Mouse (Mus musculus): Measurements from ENCODE around the gene Psmd1. TPM values are rescaled to one million over a fixed set of nuclear protein-coding genes. Genes with fewer than 3 reads are reported as not detected.

Psmd1 gene
- polyA plus RNA-seq, 1 experiment from 2014 or later: 134 TPM

DNA sequence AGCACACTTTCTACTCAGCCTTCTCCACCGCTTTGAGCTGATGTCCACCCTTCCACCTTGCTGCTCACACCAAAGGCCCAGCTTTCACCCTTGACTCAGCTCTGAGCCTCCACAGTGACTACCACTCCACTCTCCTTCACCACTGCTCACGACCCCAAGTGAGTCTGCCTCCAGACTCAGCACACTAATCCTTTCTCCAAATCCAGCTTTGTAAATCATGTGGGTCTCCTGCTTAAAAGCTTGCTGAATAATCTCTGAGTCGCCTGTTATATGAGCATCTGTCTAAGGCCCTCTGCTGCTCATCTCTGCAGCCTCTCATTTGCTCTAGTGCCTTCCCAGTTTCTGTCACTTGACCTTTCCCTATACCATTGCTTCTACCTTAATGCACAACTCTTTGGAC lies 76.9 kb downstream of the Psmd1 start:
- H3K9ac ChIP-seq (ENCODE audit: low read length): no peak overlapping the region
- peaks cover 0 to 3% of the 10 kb centered on the region in 2 experiments; a peak in 1 of 4 replicates for H3K4me1 ChIP-seq (ENCODE audit: control insufficient read depth in 2 of 2, insufficient read depth in 2 of 2, low read length in 2 of 2)
- H3K27ac ChIP-seq (replicated peaks in 1 of 2; ENCODE audit: control insufficient read depth in 1 of 2, insufficient read depth in 1 of 2, low read depth in 2 of 2, low read length in 2 of 2): no peak overlapping the region
- no peak for ATAC-seq (ENCODE audit: insufficient number of reproducible peaks, insufficient read depth, low FRiP score, low read depth)
- H3K9me3 ChIP-seq (ENCODE audit: control insufficient read depth, low read length): no peaks in the 10 kb centered on the region
- H3K27me3 ChIP-seq (ENCODE audit: control insufficient read depth, insufficient read depth, low read length): no peaks in the 10 kb centered on the region
- 73% methylated on average over 3 of the region's 3 CpGs for WGBS
- H3K4me2 ChIP-seq (ENCODE audit: low read length): no peak overlapping the region
- H3K4me3 ChIP-seq (ENCODE audit: control insufficient read depth in 1 of 2, insufficient read depth in 1 of 2, low read depth in 1 of 2, low read length in 2 of 2): no peak overlapping the region
- H3K36me3 ChIP-seq (ENCODE audit: control insufficient read depth, insufficient read depth, low read length): peaks cover 48% of the 10 kb centered on the region

DNA sequence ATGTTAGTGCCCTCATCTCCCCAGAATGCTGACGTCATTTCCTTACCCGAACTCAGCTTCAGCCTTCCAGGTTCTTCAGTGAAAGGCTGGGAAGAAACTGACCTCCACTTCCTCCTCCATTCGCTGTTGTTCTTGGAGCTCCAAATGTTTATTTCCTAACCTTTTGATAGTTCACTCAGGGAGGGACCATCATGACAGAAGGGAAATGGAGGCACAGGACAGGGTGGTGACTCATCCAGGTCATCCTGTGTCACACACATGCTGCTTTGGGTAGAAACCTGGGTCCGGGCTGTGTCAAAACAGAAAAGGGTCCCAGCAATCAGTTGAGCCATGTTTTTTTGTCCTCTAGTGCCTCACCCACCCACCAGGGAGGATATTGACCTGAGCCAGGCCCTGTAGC lies 79.0 kb downstream of the Psmd1 start:
- no peak overlapping the region for H3K4me2 ChIP-seq (ENCODE audit: low read length)
- peak overlapping the region; percentile 63 to 67; a peak in 3 of 4 replicates for H3K27ac ChIP-seq (replicated peaks in 1 of 2; ENCODE audit: control insufficient read depth in 1 of 2, insufficient read depth in 1 of 2, low read depth in 2 of 2, low read length in 2 of 2)
- H3K4me3 ChIP-seq (ENCODE audit: control insufficient read depth in 1 of 2, insufficient read depth in 1 of 2, low read depth in 1 of 2, low read length in 2 of 2): no peak overlapping the region
- WGBS: 62% methylated on average over 4 of the region's 4 CpGs
- peaks cover 28% of the 10 kb centered on the region for H3K36me3 ChIP-seq (ENCODE audit: control insufficient read depth, insufficient read depth, low read length)
- H3K4me1 ChIP-seq (ENCODE audit: control insufficient read depth in 2 of 2, insufficient read depth in 2 of 2, low read length in 2 of 2): peaks cover 0 to 3% of the 10 kb centered on the region in 2 experiments; a peak in 1 of 4 replicates
- ATAC-seq (ENCODE audit: insufficient number of reproducible peaks, insufficient read depth, low FRiP score, low read depth): peak; percentile 40; the same call in 1 of the 2 replicates
- no peaks in the 10 kb centered on the region for H3K9me3 ChIP-seq (ENCODE audit: control insufficient read depth, low read length)
- no peaks in the 10 kb centered on the region for H3K27me3 ChIP-seq (ENCODE audit: control insufficient read depth, insufficient read depth, low read length)
- H3K9ac ChIP-seq (ENCODE audit: low read length): no peak overlapping the region

DNA sequence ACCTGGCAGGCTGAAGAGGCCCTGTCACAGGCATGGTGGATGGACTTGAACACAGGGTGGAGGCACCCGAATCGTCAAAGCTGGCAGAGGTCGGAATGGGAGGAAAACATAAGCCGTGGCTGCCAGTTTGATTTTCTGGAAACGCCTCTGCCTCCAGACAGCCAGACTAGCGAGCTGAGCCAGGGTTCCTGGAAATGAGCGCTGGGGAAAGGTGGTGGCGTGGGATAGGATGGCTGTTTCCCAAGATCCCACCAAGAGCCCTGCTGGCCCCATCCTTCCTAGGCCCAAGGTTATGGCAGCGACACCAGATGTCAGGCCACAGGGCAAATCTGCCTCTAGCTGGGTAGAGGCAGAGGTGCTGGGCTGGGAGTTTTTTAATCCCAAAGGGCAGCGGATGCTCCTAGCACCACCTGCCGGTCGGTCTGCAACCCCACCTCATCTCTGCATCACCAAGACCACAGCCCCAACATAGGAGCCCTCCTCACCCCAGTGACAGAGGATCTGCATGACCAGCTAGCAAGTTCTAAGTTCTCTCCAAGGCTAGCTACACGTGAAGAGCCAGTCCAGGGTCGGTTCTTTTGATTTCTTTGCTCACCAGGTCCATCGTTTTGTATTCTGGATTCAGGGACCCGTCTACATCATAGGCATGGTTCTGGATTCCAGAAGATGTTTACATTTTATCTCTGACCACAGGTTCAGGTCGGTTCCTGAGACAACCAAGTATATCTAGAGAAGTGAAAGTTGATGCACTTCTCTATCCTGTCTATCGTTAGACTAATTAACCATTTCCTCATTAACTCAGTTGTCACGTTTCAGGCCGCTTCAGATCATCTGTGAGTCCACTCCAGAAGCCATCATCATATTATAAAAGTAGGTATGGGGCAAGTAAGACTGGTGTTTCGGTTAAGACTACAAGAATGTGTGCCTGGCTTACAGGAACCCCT lies 80.1 kb downstream of the Psmd1 start:
- peaks cover 0 to 3% of the 10 kb centered on the region in 2 experiments; a peak in 1 of 4 replicates for H3K4me1 ChIP-seq (ENCODE audit: control insufficient read depth in 2 of 2, insufficient read depth in 2 of 2, low read length in 2 of 2)
- H3K4me2 ChIP-seq (ENCODE audit: low read length): no peak overlapping the region
- no peaks in the 10 kb centered on the region for H3K27me3 ChIP-seq (ENCODE audit: control insufficient read depth, insufficient read depth, low read length)
- H3K9me3 ChIP-seq (ENCODE audit: control insufficient read depth, low read length): no peaks in the 10 kb centered on the region
- peaks cover 17% of the 10 kb centered on the region for H3K36me3 ChIP-seq (ENCODE audit: control insufficient read depth, insufficient read depth, low read length)
- no peak for ATAC-seq (ENCODE audit: insufficient number of reproducible peaks, insufficient read depth, low FRiP score, low read depth)
- H3K9ac ChIP-seq (ENCODE audit: low read length): no peak overlapping the region
- WGBS: 76% methylated on average over 21 of the region's 21 CpGs
- no peak overlapping the region for H3K4me3 ChIP-seq (ENCODE audit: control insufficient read depth in 1 of 2, insufficient read depth in 1 of 2, low read depth in 1 of 2, low read length in 2 of 2)
- H3K27ac ChIP-seq (replicated peaks in 1 of 2; ENCODE audit: control insufficient read depth in 1 of 2, insufficient read depth in 1 of 2, low read depth in 2 of 2, low read length in 2 of 2): peak overlapping the region; percentile 29 to 67

DNA sequence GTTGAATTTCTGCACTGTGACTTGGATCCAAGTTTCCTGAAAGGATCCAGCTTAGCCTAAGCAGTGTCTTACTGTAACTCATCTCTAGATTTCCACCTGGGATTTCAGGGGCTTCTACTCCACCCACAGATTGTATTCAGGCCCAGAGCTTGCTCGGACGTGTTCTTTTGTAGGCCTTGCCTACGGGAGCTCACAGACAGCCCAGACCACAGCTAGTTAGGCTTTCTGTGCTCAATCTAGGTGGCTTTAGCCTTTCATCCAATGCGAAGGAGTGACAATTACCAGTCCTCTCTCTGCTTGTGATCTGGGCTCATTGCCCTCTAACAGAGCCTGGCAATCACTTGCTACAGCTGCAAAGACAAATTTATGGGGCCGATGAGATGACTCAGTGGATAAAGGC lies 82.1 kb downstream of the Psmd1 start:
- H3K4me2 ChIP-seq (ENCODE audit: low read length): no peak overlapping the region
- no peaks in the 10 kb centered on the region for H3K9me3 ChIP-seq (ENCODE audit: control insufficient read depth, low read length)
- H3K4me3 ChIP-seq (ENCODE audit: control insufficient read depth in 1 of 2, insufficient read depth in 1 of 2, low read depth in 1 of 2, low read length in 2 of 2): no peak overlapping the region
- no peak overlapping the region for H3K27ac ChIP-seq (replicated peaks in 1 of 2; ENCODE audit: control insufficient read depth in 1 of 2, insufficient read depth in 1 of 2, low read depth in 2 of 2, low read length in 2 of 2)
- WGBS: 82% methylated on average over 5 of the region's 5 CpGs
- peaks cover 4% of the 10 kb centered on the region; the same call in 1 of the 2 replicates for H3K36me3 ChIP-seq (ENCODE audit: control insufficient read depth, insufficient read depth, low read length)
- no peak for ATAC-seq (ENCODE audit: insufficient number of reproducible peaks, insufficient read depth, low FRiP score, low read depth)
- H3K27me3 ChIP-seq (ENCODE audit: control insufficient read depth, insufficient read depth, low read length): no peaks in the 10 kb centered on the region
- H3K4me1 ChIP-seq (ENCODE audit: control insufficient read depth in 2 of 2, insufficient read depth in 2 of 2, low read length in 2 of 2): peaks cover 2 to 3% of the 10 kb centered on the region in 2 experiments; a peak in 2 of 4 replicates
- H3K9ac ChIP-seq (ENCODE audit: low read length): no peak overlapping the region

DNA sequence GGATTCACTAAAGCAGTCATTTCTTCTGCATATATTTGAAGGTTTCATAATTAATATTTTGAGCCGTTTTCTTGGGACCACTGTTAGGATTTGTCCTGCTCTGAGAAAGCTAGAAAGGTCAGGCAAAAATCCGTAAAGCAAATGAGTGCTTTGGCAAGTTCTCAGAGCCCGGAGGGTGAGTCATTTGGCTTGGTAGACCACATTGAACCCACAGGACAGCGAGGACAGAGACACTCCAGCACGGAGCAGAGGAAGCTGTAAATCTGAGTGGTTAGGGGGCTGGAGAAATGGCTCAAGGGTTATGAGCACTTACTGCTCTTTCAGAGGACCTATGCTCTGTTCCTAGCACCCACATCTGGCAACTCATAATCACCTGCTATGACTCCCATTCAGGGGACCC lies 83.4 kb downstream of the Psmd1 start:
- Histone ChIP-seq H3K27me3 (ENCODE audit: control insufficient read depth, insufficient read depth, low read length) (no peaks in the 10 kb centered on the region), H3K9me3 (ENCODE audit: control insufficient read depth, low read length) (no peaks in the 10 kb centered on the region), H3K4me3 (ENCODE audit: control insufficient read depth in 1 of 2, insufficient read depth in 1 of 2, low read depth in 1 of 2, low read length in 2 of 2) (no peak overlapping the region), H3K4me2 (ENCODE audit: low read length) (no peak overlapping the region), H3K4me1 (ENCODE audit: control insufficient read depth in 2 of 2, insufficient read depth in 2 of 2, low read length in 2 of 2) (peaks cover 0 to 2% of the 10 kb centered on the region in 2 experiments; a peak in 1 of 4 replicates), H3K27ac (replicated peaks in 1 of 2; ENCODE audit: control insufficient read depth in 1 of 2, insufficient read depth in 1 of 2, low read depth in 2 of 2, low read length in 2 of 2) (no peak overlapping the region), H3K9ac (ENCODE audit: low read length) (no peak overlapping the region), H3K36me3 (ENCODE audit: control insufficient read depth, insufficient read depth, low read length) (no peaks in the 10 kb centered on the region)
- WGBS: 67% methylated on average over 5 of the region's 5 CpGs
- ATAC-seq (ENCODE audit: insufficient number of reproducible peaks, insufficient read depth, low FRiP score, low read depth): no peak

DNA sequence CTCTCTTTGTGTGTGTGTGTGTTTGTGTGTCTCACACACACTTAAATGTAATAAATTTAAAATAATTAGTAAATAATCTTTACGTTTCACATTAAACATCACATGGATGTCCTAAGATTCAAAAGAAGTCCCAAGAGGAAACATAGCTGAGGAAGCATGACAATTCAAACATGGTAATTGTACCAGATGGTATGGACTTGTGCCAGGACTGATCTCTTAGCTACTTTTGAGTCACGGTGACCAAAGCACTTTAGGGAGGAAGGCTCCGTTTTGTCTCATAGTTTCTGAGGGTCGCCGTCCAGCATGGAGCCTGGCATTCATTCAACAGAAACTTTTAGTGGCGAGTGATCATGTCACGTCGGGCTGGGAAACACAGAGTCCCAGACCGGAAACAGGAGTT lies 84.0 kb downstream of the Psmd1 start:
- Histone ChIP-seq H3K27ac (replicated peaks in 1 of 2; ENCODE audit: control insufficient read depth in 1 of 2, insufficient read depth in 1 of 2, low read depth in 2 of 2, low read length in 2 of 2) (no peak overlapping the region), H3K4me2 (ENCODE audit: low read length) (no peak overlapping the region), H3K9ac (ENCODE audit: low read length) (no peak overlapping the region), H3K9me3 (ENCODE audit: control insufficient read depth, low read length) (no peaks in the 10 kb centered on the region), H3K27me3 (ENCODE audit: control insufficient read depth, insufficient read depth, low read length) (no peaks in the 10 kb centered on the region), H3K4me1 (ENCODE audit: control insufficient read depth in 2 of 2, insufficient read depth in 2 of 2, low read length in 2 of 2) (peaks cover 0 to 2% of the 10 kb centered on the region in 2 experiments; a peak in 1 of 4 replicates), H3K36me3 (ENCODE audit: control insufficient read depth, insufficient read depth, low read length) (no peaks in the 10 kb centered on the region), H3K4me3 (ENCODE audit: control insufficient read depth in 1 of 2, insufficient read depth in 1 of 2, low read depth in 1 of 2, low read length in 2 of 2) (no peak overlapping the region)
- WGBS: 73% methylated on average over 9 of the region's 9 CpGs
- no peak for ATAC-seq (ENCODE audit: insufficient number of reproducible peaks, insufficient read depth, low FRiP score, low read depth)

DNA sequence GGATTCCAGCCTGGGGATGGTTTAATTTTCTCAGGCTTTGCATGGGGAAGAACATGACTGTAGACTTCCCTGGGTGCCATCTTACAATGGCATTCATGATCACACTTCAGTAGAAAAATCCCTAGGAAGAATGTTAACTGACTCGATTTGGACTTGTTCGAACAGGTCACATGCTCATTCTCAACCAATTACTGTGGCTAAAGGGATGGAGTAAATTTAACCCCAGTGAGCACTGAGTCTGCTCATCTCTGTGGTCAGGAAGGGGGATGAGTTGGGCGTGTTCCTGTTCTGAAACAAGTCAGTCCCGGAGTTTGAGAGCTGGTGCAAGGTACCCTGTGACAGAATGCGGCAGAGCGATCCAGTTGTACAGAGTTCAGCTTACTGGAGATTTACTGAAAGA lies 86.7 kb downstream of the Psmd1 start:
- H3K36me3 ChIP-seq (ENCODE audit: control insufficient read depth, insufficient read depth, low read length): no peaks in the 10 kb centered on the region
- no peak overlapping the region for H3K4me2 ChIP-seq (ENCODE audit: low read length)
- H3K27me3 ChIP-seq (ENCODE audit: control insufficient read depth, insufficient read depth, low read length): no peaks in the 10 kb centered on the region
- peaks cover 6 to 10% of the 10 kb centered on the region in 2 experiments; a peak in 2 of 4 replicates for H3K4me1 ChIP-seq (ENCODE audit: control insufficient read depth in 2 of 2, insufficient read depth in 2 of 2, low read length in 2 of 2)
- H3K9ac ChIP-seq (ENCODE audit: low read length): no peak overlapping the region
- no peak overlapping the region for H3K4me3 ChIP-seq (ENCODE audit: control insufficient read depth in 1 of 2, insufficient read depth in 1 of 2, low read depth in 1 of 2, low read length in 2 of 2)
- H3K27ac ChIP-seq (replicated peaks in 1 of 2; ENCODE audit: control insufficient read depth in 1 of 2, insufficient read depth in 1 of 2, low read depth in 2 of 2, low read length in 2 of 2): no peak overlapping the region; a peak in 1 of 4 replicates
- ATAC-seq (ENCODE audit: insufficient number of reproducible peaks, insufficient read depth, low FRiP score, low read depth): no peak
- WGBS: 72% methylated on average over 6 of the region's 6 CpGs
- no peaks in the 10 kb centered on the region for H3K9me3 ChIP-seq (ENCODE audit: control insufficient read depth, low read length)
